Mouse (Mus musculus) embryonic facial prominence, embryonic 10.5 days (tissue): ENCODE data around the gene Defb10. TPM values are rescaled to one million over a fixed set of nuclear protein-coding genes. Genes with fewer than 3 reads are reported as not detected.
"Not testable (repeated sequence)": the region's sequence is repeated elsewhere in the genome, so short reads cannot be mapped to it uniquely, and the experiment has no call there.

Experiments
- DNase-seq: peaks from one replicate; pipeline ENCODE4 v3.0.0-alpha.2; 2017; ENCODE audit warnings: low spot score
- H3K27ac ChIP-seq: fragments of 300-500 bp; sonication (generic); replicated peaks from 2 replicates; pipeline ENCODE4 v1.5.1; 2016; ENCODE audit warnings: mild to moderate bottlenecking
- H3K27me3 ChIP-seq: fragments of 300-500 bp; sonication (generic); replicated peaks from 2 replicates; pipeline ENCODE4 v1.6.1; 2016; ENCODE audit warnings: low read depth, mild to moderate bottlenecking; ENCODE audit not compliant: poor library complexity, severe bottlenecking
- H3K36me3 ChIP-seq: fragments of 300-500 bp; sonication (generic); replicated peaks from 2 replicates; pipeline ENCODE4 v1.6.1; 2016; ENCODE audit warnings: mild to moderate bottlenecking, moderate library complexity
- H3K4me1 ChIP-seq: fragments of 300-500 bp; sonication (generic); 2 replicates; pipeline ENCODE4 v1.6.1; 2016
- H3K4me3 ChIP-seq: fragments of 300-500 bp; sonication (generic); 2 replicates; pipeline ENCODE4 v1.5.1; 2016; ENCODE audit warnings: mild to moderate bottlenecking, moderate library complexity
- H3K9me3 ChIP-seq: fragments of 300-500 bp; sonication (generic); 2 replicates; pipeline ENCODE4 v1.6.1; 2016; ENCODE audit warnings: mild to moderate bottlenecking
- WGBS: fragments of 180-500 bp; shearing (Covaris S2); methylation state at CpG from one replicate; pipeline ENCODE4 v1.1.7; 2016; 5-methylcytosine and 5-hydroxymethylcytosine counted together
- polyA plus RNA-seq: library from polyadenylated mRNA; unstranded; fragments of >200 nt; fragmentation: Nextera tagmentation; extraction: Ambion mirVana; gene quantifications from 2 replicates; pipeline ENCODE4 v1.2.1, GENCODE M21; 2016

Defb10 gene
- polyA plus RNA-seq = not detected in 2 replicates

DNA sequence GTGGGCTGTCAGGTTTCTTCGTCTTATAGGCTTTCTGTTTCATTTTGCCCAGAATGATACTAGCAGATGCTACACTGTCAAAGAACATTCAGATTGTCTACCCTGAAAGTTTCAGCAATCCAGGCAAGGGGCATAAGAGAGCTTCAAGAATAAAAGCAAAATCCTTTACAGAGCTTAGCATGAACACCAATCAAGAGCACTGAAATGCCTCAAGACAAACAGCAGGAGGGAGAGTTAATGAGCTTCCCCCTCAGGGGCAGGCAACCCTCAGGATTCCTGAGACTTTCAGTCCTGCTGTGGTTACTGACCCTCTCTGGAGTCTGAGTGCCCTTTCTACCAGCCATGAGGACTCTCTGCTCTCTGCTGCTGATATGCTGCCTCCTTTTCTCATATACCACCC, at the start of gene Defb10:
Defb10 (plus strand) TSS at position 316 of the 400 bp plus-strand sequence.
- not testable (repeated sequence) for H3K4me3 ChIP-seq, H3K27ac ChIP-seq, H3K9me3 ChIP-seq, DNase-seq, H3K27me3 ChIP-seq, H3K4me1 ChIP-seq, H3K36me3 ChIP-seq
- WGBS = 34% methylated on average over 1 of the region's 1 CpGs

GRCm38 (mm10) chr8:21885321-21885720, 26.6 kb downstream of the Defb10 start, which contains the start of gene Defb9:
TSS of gene Defb9 (minus strand) at chr8:21885421.
- H3K36me3 ChIP-seq, H3K27me3 ChIP-seq, H3K9me3 ChIP-seq, H3K4me3 ChIP-seq, H3K4me1 ChIP-seq, DNase-seq, H3K27ac ChIP-seq: not testable (repeated sequence)

- H3K4me3 ChIP-seq, H3K9me3 ChIP-seq, DNase-seq, H3K36me3 ChIP-seq, H3K27me3 ChIP-seq, H3K27ac ChIP-seq, H3K4me1 ChIP-seq: not testable (repeated sequence)
Measured at GRCm38 (mm10) chr8:21906290-21906689, 47.6 kb downstream of the Defb10 start, which contains the start of gene Defb11. TSS of gene Defb11 (minus strand) at chr8:21906412.

Other genes with a start within 250 kb of the Defb10 start
- not detected in 2 replicates for gene Defa26, start 240.7 kb upstream of the Defb10 start, polyA plus RNA-seq
- gene Defa17, start 203.1 kb upstream of the Defb10 start, polyA plus RNA-seq = not detected in 2 replicates
- gene Defa34, start 193.1 kb upstream of the Defb10 start, polyA plus RNA-seq = not detected in 2 replicates
- gene AY761184, start 155.3 kb upstream of the Defb10 start, polyA plus RNA-seq = not detected in 2 replicates
- not detected in 2 replicates for gene Defa24, start 124.4 kb upstream of the Defb10 start, polyA plus RNA-seq
- gene Defb50, start 35.4 kb upstream of the Defb10 start, polyA plus RNA-seq = not detected in 2 replicates
- gene Defb2, start 19.0 kb upstream of the Defb10 start, polyA plus RNA-seq = not detected in 2 replicates
- not detected in 2 replicates for gene Defb9, start 26.5 kb downstream of the Defb10 start, polyA plus RNA-seq
- gene Defb11, start 47.5 kb downstream of the Defb10 start, polyA plus RNA-seq = 0.82 TPM in 1 of 2 replicates, not detected in the other
- gene Defb15, start 73.8 kb downstream of the Defb10 start, polyA plus RNA-seq = not detected in 2 replicates
- not detected in 2 replicates for gene Defb35, start 79.5 kb downstream of the Defb10 start, polyA plus RNA-seq
- not detected in 2 replicates for gene Defb13, start 87.9 kb downstream of the Defb10 start, polyA plus RNA-seq
- not detected in 2 replicates for gene Fam90a1a, start 99.8 kb downstream of the Defb10 start, polyA plus RNA-seq
- not detected in 2 replicates for gene Ccdc70, start 110.9 kb downstream of the Defb10 start, polyA plus RNA-seq
- 1.9 and 2.1 TPM in 2 replicates for gene Atp7b, start 201.4 kb downstream of the Defb10 start, polyA plus RNA-seq
- 41.7 and 45.1 TPM in 2 replicates for gene Alg11, start 201.8 kb downstream of the Defb10 start, polyA plus RNA-seq